Mouse (Mus musculus): ENCODE data around the gene Nipsnap2. TPM values are rescaled to one million over a fixed set of nuclear protein-coding genes. Genes with fewer than 3 reads are reported as not detected.
"Not testable (repeated sequence)": the region's sequence is repeated elsewhere in the genome, so short reads cannot be mapped to it uniquely, and the experiment has no call there.

The Nipsnap2 gene
- total RNA-seq (2014; rRNA removed) (71.7 and 83.2 TPM in 2 replicates), polyA plus RNA-seq (2015; fragmentation: Nextera tagmentation; extraction: Ambion mirVana) (90.8 and 97.9 TPM in 2 replicates)

DNA sequence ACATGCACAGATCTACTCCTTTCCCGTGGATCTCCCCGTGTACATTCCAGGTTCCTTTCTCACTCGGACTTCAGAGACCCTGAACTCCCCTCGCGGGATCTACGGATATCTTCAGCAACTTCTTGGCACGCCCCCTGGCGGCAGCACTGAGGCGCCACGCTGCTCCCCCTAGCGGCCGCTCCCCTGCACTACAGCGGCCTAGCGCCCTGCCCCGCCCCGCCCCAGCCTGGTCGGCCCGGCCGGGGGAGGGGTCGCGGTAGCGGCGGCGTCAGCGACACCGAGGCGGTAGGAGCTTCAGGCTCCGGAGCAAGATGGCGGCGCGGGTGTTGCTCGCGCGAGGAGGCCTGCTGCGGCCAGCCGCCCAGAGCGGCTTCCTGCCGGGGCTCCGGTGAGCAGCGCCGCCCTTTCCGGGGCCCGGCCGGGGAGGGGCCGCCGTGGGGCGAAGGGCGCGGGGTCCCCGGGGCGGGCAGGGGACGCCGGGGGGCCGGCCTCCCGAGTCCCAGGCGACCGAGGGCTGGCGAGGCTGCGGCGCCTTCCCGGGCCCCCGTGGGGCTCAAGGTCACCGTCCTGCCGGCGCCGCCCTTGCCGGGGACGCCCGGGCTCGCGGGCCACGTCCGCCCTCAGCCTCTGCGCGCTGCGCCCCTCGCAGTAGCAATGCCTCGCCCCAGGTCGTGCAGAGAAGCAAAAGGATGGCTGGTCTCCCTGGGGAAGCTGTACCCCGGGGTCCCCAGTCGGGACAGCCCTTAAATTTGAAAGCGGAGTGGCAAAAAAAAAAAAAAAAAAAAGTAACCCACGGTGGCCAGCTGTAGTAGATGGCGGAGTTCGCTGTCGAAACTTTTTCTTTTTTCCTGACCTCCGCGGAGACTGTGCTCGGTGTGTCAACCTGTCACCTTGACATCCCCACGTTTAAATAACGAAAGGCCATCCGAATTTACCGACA is at the start of gene Nipsnap2:
Nipsnap2 (plus strand) TSS at position 230 of the 940 bp plus-strand sequence.
- ATAC-seq: peak; percentile 97
- DNase-seq: peak; percentile 94

DNA sequence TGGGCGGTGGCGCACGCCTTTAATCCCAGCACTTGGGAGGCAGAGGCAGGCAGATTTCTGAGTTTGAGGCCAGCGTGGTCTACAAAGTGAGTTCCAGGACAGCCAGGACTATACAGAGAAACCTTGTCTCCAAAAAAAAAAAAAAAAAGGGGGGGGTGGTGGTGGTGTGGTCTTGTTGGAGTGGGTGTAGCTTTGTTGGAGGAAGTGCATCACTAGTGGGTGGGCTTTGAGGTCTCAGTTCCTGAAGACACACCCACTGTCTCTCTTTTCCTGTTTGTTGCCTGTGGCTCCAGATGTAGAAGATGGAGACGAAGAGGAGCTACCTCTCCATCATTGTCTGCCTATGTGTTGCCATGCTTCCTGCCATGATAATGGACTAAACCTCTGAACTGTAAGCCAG is 39.7 kb upstream of the Nipsnap2 start:
- not testable (repeated sequence) for ATAC-seq; H3K9me3 ChIP-seq (ENCODE audit: low read length); H3K4me1 ChIP-seq (ENCODE audit: insufficient read depth); H3K9ac ChIP-seq; H3K36me3 ChIP-seq (ENCODE audit: insufficient read depth); H3K4me2 ChIP-seq (ENCODE audit: low read depth); DNase-seq; H3K4me3 ChIP-seq (ENCODE audit: low read depth, low read length); H3K27ac ChIP-seq (ENCODE audit: low read depth, low read length); H3K27me3 ChIP-seq (ENCODE audit: insufficient read depth, low read length)
- WGBS: 97% methylated on average over 5 of the region's 5 CpGs

More for the DNA sequence above, at the start of gene Nipsnap2:
- Histone ChIP-seq H3K4me3 (ENCODE audit: low read depth, low read length) (peak within 1 kb of the TSS; percentile 85), H3K27ac (ENCODE audit: low read depth, low read length) (peak within 1 kb of the TSS; percentile 91), H3K4me2 (ENCODE audit: low read depth) (peak within 1 kb of the TSS; percentile 53), H3K4me1 (ENCODE audit: insufficient read depth) (no peaks in the 10 kb centered on the region), H3K27me3 (ENCODE audit: insufficient read depth, low read length) (no peaks in the 10 kb centered on the region), H3K9ac (peak within 1 kb of the TSS; percentile 95), H3K36me3 (ENCODE audit: insufficient read depth) (no peaks in the 10 kb centered on the region), H3K9me3 (ENCODE audit: low read length) (no peaks in the 10 kb centered on the region)
- 2% methylated on average over 71 of the region's 93 CpGs for WGBS
- TF ChIP-seq CTCF (IDR thresholded peaks at IDR 0.05; ENCODE audit: low read depth): peak; percentile 100

DNA sequence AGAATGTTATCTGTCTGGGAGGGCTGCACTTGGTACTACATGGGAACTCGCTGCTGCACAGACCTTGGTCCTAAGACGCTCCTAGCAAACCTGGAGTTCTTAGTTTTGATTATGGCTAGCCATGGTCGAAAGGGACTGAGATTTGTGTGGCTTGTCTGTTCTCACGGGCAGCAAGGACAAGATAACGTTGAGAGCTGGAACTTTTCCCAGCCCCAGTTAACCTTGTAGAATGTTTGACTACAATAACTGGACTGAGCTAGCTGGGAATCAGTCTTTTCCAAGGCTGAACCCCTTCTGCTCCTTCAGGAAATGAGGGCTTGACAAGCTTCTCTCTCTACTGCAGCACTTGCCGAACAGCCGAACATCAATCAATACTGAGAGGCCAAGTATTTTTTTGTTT is 37.2 kb upstream of the Nipsnap2 start:
- DNase-seq (no peak), ATAC-seq (no peak)
- 84% methylated on average over 7 of the region's 7 CpGs for WGBS
- no peaks in the 10 kb centered on the region for H3K36me3 ChIP-seq (ENCODE audit: insufficient read depth)
- no peak overlapping the region for H3K4me3 ChIP-seq (ENCODE audit: low read depth, low read length)
- no peaks in the 10 kb centered on the region for H3K4me1 ChIP-seq (ENCODE audit: insufficient read depth)
- H3K9me3 ChIP-seq (ENCODE audit: low read length): no peaks in the 10 kb centered on the region
- no peak overlapping the region for H3K27ac ChIP-seq (ENCODE audit: low read depth, low read length)
- no peaks in the 10 kb centered on the region for H3K27me3 ChIP-seq (ENCODE audit: insufficient read depth, low read length)
- no peak overlapping the region for H3K9ac ChIP-seq
- TF ChIP-seq CTCF (IDR thresholded peaks at IDR 0.05; ENCODE audit: low read depth): no peak
- H3K4me2 ChIP-seq (ENCODE audit: low read depth): no peak overlapping the region

DNA sequence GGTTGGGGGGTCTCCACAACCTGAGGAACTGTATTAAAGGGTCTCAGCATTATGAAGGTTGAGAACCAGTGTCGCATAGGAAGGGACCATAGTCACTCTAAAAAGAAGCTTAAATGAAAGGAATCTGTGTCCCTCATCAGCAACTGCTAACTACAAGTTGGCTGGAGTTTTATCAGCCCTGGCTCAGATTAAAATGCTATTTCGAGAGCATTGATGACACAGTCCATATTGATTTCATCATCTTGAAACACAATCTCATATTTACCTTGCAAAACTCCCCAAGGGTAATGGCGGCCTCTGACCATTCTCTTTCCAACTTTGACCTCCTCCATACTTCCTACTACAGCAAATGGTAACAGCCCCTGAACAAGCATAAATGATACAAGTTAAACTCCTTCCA is 34.3 kb upstream of the Nipsnap2 start:
- WGBS: 85% methylated on average over 3 of the region's 3 CpGs
- DNase-seq (no peak), ATAC-seq (no peak)
- Histone ChIP-seq H3K9me3 (ENCODE audit: low read length) (no peaks in the 10 kb centered on the region), H3K36me3 (ENCODE audit: insufficient read depth) (no peaks in the 10 kb centered on the region), H3K4me3 (ENCODE audit: low read depth, low read length) (no peak overlapping the region), H3K9ac (no peak overlapping the region), H3K27me3 (ENCODE audit: insufficient read depth, low read length) (no peaks in the 10 kb centered on the region), H3K27ac (ENCODE audit: low read depth, low read length) (no peak overlapping the region), H3K4me2 (ENCODE audit: low read depth) (no peak overlapping the region), H3K4me1 (ENCODE audit: insufficient read depth) (no peaks in the 10 kb centered on the region)
- no peak for TF ChIP-seq CTCF (IDR thresholded peaks at IDR 0.05; ENCODE audit: low read depth)

DNA sequence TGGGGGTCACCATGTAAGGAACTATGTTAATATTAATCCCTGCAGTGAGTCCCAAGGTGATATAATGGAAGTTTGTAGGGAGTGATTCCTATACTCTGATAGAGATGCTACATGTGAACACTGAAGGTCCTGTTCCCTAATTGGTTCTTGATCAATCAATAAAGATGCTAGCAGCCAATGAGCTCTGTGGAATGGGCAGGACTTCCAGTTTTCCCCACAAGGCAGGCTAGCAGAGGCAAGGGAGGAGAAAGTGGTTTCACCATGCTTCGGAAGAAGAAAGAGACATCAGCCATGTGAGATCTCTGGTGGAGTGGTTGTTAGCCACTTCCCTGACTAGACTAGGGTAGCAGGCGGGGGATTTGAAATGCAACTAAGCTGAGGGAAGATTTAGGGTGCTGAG is 24.4 kb upstream of the Nipsnap2 start:
- TF ChIP-seq CTCF (IDR thresholded peaks at IDR 0.05; ENCODE audit: low read depth): no peak
- WGBS: 36% methylated on average over 2 of the region's 2 CpGs
- Histone ChIP-seq H3K4me2 (ENCODE audit: low read depth) (0 out of 2 replicates have a peak overlapping the region, but pooled peaks have one; percentile 17), H3K9me3 (ENCODE audit: low read length) (no peaks in the 10 kb centered on the region), H3K27ac (ENCODE audit: low read depth, low read length) (no peak overlapping the region), H3K4me3 (ENCODE audit: low read depth, low read length) (no peak overlapping the region), H3K36me3 (ENCODE audit: insufficient read depth) (no peaks in the 10 kb centered on the region), H3K27me3 (ENCODE audit: insufficient read depth, low read length) (no peaks in the 10 kb centered on the region), H3K4me1 (ENCODE audit: insufficient read depth) (no peaks in the 10 kb centered on the region), H3K9ac (no peak overlapping the region)
- no peak; the same call in 1 of the 2 replicates for ATAC-seq
- DNase-seq: peak; percentile 11

DNA sequence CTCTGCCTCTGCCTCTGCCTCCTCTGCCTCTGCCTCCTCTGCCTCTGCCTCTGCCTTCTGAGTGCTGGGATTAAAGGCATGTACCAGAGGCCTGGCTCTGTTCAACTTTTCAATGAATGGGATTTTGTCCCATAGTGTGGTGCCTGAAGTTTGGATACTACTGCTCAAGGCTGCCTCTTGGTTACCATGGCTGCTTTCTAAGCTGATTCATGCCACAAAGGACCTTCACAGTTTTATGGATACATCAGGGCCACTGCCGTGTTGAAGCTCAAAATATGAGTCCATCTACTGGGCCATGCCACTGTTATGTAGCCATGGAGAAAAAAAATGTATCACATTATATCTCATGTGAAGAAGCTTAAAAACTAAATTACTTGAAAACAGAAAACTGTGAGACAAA is 23.2 kb upstream of the Nipsnap2 start:
- H3K36me3 ChIP-seq (ENCODE audit: insufficient read depth): no peaks in the 10 kb centered on the region
- H3K9me3 ChIP-seq (ENCODE audit: low read length): no peaks in the 10 kb centered on the region
- H3K27me3 ChIP-seq (ENCODE audit: insufficient read depth, low read length): no peaks in the 10 kb centered on the region
- H3K4me2 ChIP-seq (ENCODE audit: low read depth): no peak overlapping the region
- ATAC-seq (no peak), DNase-seq (no peak)
- H3K4me1 ChIP-seq (ENCODE audit: insufficient read depth): no peaks in the 10 kb centered on the region
- H3K27ac ChIP-seq (ENCODE audit: low read depth, low read length): no peak overlapping the region
- WGBS: 76% methylated on average over 1 of the region's 1 CpGs
- no peak overlapping the region for H3K4me3 ChIP-seq (ENCODE audit: low read depth, low read length)
- TF ChIP-seq CTCF (IDR thresholded peaks at IDR 0.05; ENCODE audit: low read depth): no peak
- H3K9ac ChIP-seq: no peak overlapping the region

DNA sequence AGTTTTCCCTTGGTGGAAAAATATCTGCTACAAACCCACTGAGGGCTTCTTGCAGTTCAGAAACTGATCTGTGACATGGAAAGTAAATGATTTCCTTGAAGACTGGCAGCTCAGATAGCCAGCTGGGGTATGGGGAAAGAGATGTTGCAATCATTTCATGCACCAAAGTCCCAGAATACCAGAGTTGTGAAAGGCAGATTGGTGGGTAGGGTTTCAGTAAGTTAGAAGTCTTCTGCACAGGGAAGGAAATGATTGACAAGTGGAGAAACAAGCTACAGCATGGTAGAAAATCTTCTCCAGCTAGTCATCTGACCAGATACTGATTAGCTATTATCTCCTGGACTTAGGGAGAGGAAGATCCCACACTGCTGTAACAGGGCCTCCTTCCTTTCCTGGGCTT is 21.5 kb upstream of the Nipsnap2 start:
- no peaks in the 10 kb centered on the region for H3K27me3 ChIP-seq (ENCODE audit: insufficient read depth, low read length)
- H3K4me2 ChIP-seq (ENCODE audit: low read depth): no peak overlapping the region
- no peak overlapping the region for H3K4me3 ChIP-seq (ENCODE audit: low read depth, low read length)
- no peak overlapping the region for H3K9ac ChIP-seq
- no peaks in the 10 kb centered on the region for H3K4me1 ChIP-seq (ENCODE audit: insufficient read depth)
- H3K27ac ChIP-seq (ENCODE audit: low read depth, low read length): no peak overlapping the region
- DNase-seq (no peak), ATAC-seq (no peak)
- no peak for TF ChIP-seq CTCF (IDR thresholded peaks at IDR 0.05; ENCODE audit: low read depth)
- no peaks in the 10 kb centered on the region for H3K36me3 ChIP-seq (ENCODE audit: insufficient read depth)
- H3K9me3 ChIP-seq (ENCODE audit: low read length): no peaks in the 10 kb centered on the region
